Mouse (Mus musculus) midbrain, embryonic 14.5 days (tissue): Measurements from ENCODE around the gene Trappc4. TPM values are rescaled to one million over a fixed set of nuclear protein-coding genes. Genes with fewer than 3 reads are reported as not detected.
A peak's percentile ranks its signal among the peaks of the same experiment; 100 is the strongest.
"Not testable (repeated sequence)": the region's sequence is repeated elsewhere in the genome, so short reads cannot be mapped to it uniquely, and the experiment has no call there.

Experiments used
- ATAC-seq: fragments of 200-750 bp; cut with Nextera tagmentation; 2 replicates; pipeline ENCODE4 v1.8.0; 2017; ENCODE audit warnings: moderate number of reproducible peaks, moderate library complexity; ENCODE audit not compliant: low FRiP score, low TSS enrichment
- DNase-seq: peaks from one replicate; pipeline ENCODE4 v3.0.0-alpha.2; 2015
- H3K27ac ChIP-seq: fragments of 300-500 bp; sonication (generic); replicated peaks from 2 replicates; pipeline ENCODE4 v1.5.1; 2014; ENCODE audit warnings: mild to moderate bottlenecking, low read depth, low read length, moderate library complexity
- H3K27me3 ChIP-seq: fragments of 300-500 bp; sonication (generic); 2 replicates; pipeline ENCODE4 v1.6.1; 2014; ENCODE audit warnings: low read length, control low read depth, mixed read lengths; ENCODE audit not compliant: control insufficient read depth, insufficient read depth
- H3K36me3 ChIP-seq: fragments of 300-500 bp; sonication (generic); 2 replicates; pipeline ENCODE4 v1.6.1; 2014; ENCODE audit warnings: low read length, control low read depth; ENCODE audit not compliant: control insufficient read depth, insufficient read depth
- H3K4me1 ChIP-seq: fragments of 300-500 bp; sonication (generic); 2 replicates; pipeline ENCODE4 v1.6.1; 2014; ENCODE audit warnings: mild to moderate bottlenecking, antibody characterized with exemption, low read length, control low read depth; ENCODE audit not compliant: control insufficient read depth, insufficient read depth
- H3K4me2 ChIP-seq: fragments of 300-500 bp; sonication (generic); 2 replicates; pipeline ENCODE4 v1.6.1; 2014; ENCODE audit warnings: mild to moderate bottlenecking, low read length, moderate library complexity
- H3K4me3 ChIP-seq: fragments of 300-500 bp; sonication (generic); replicated peaks from 2 replicates; pipeline ENCODE4 v1.5.1; 2014; ENCODE audit warnings: low read depth, low read length
- H3K9ac ChIP-seq: fragments of 300-500 bp; sonication (generic); replicated peaks from 2 replicates; pipeline ENCODE4 v1.6.1; 2014; ENCODE audit warnings: mild to moderate bottlenecking, low read length, moderate library complexity
- H3K9me3 ChIP-seq: fragments of 300-500 bp; sonication (generic); 2 replicates; pipeline ENCODE4 v1.6.1; 2016; ENCODE audit warnings: low read length, control low read depth, mixed read lengths; ENCODE audit not compliant: control insufficient read depth
- WGBS: fragments of 180-500 bp; shearing (Covaris S2); extraction: QIAGEN DNeasy Blood & Tissue Kit; methylation state at CpG from one replicate; pipeline ENCODE4 v1.1.7; 2014; 5-methylcytosine and 5-hydroxymethylcytosine counted together
- polyA plus RNA-seq: library from polyadenylated mRNA; unstranded; fragments of >200 nt; fragmentation: Nextera tagmentation; extraction: Ambion mirVana; gene quantifications from 2 replicates; pipeline ENCODE4 v1.2.1, GENCODE M21; 2014

Trappc4 gene
- polyA plus RNA-seq, 1 experiment from 2014 or later = 329 TPM

DNA sequence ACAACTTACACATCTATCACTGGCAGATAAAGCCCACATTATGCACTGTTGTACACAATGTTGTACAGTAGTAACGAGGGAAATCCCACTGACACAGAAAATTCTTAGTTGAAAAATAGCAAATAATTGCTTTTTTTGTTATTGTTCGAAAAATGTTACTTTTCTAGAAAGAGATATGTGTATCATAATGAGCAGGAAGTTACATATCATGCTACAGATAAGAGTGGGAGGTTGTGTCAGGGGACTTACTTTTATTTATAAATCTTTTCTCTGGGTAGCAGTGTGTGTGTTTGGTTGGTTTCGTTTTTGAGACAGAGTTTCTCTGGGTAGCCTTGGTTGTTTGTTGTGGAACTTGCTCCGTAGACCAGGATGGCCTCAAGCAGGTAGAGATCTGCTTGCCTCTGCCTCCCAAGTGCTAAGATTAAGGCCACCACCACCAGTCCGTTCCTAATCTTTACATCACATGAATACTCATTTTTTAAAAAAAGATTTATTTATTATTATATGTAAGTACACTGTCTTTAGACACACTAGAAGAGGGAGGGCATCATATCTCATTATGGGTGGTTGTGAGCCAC, 29.2 kb downstream of the Trappc4 start:
- H3K9me3 ChIP-seq = no peaks in the 10 kb centered on the region
- H3K4me2 ChIP-seq = peak overlapping the region; percentile 65
- H3K27ac ChIP-seq = peak overlapping the region; percentile 90; the same call in 1 of the 2 replicates
- no peak for DNase-seq
- 91% methylated on average over 5 of the region's 5 CpGs for WGBS
- H3K4me1 ChIP-seq = peaks cover 21% of the 10 kb centered on the region
- no peaks in the 10 kb centered on the region for H3K27me3 ChIP-seq
- no peak for ATAC-seq
- peaks cover 26% of the 10 kb centered on the region for H3K36me3 ChIP-seq
- peak overlapping the region; percentile 88 for H3K4me3 ChIP-seq
- H3K9ac ChIP-seq = peak overlapping the region; percentile 72

- H3K4me1 ChIP-seq = peaks cover 21% of the 10 kb centered on the region
- ATAC-seq, DNase-seq, H3K4me3 ChIP-seq, H3K9me3 ChIP-seq, H3K9ac ChIP-seq, H3K4me2 ChIP-seq, H3K27me3 ChIP-seq, H3K27ac ChIP-seq: not testable (repeated sequence)
- WGBS = 93% methylated on average over 2 of the region's 2 CpGs
- H3K36me3 ChIP-seq = peaks cover 17% of the 10 kb centered on the region
Observed at GRCm38 (mm10) chr9:44377335-44377734, 30.1 kb downstream of the Trappc4 start.

GRCm38 (mm10) chr9:44376141-44376540, 31.3 kb downstream of the Trappc4 start:
- Histone ChIP-seq H3K36me3 (peaks cover 5% of the 10 kb centered on the region; the same call in 1 of the 2 replicates), H3K9me3 (no peaks in the 10 kb centered on the region), H3K4me2 (no peak overlapping the region), H3K9ac (no peak overlapping the region), H3K27me3 (no peaks in the 10 kb centered on the region), H3K4me3 (no peak overlapping the region), H3K4me1 (peaks cover 21% of the 10 kb centered on the region), H3K27ac (no peak overlapping the region)
- 93% methylated on average over 6 of the region's 6 CpGs for WGBS
- no peak for ATAC-seq
- DNase-seq = no peak

GRCm38 (mm10) chr9:44373386-44373785, 34.0 kb downstream of the Trappc4 start:
- H3K4me2 ChIP-seq = no peak overlapping the region
- no peak overlapping the region for H3K4me3 ChIP-seq
- H3K9me3 ChIP-seq = no peaks in the 10 kb centered on the region
- H3K36me3 ChIP-seq = no peaks in the 10 kb centered on the region
- H3K27me3 ChIP-seq = no peaks in the 10 kb centered on the region
- peaks cover 8% of the 10 kb centered on the region; the same call in 1 of the 2 replicates for H3K4me1 ChIP-seq
- H3K9ac ChIP-seq = no peak overlapping the region
- no peak overlapping the region for H3K27ac ChIP-seq
- no peak for ATAC-seq
- DNase-seq = no peak

DNA sequence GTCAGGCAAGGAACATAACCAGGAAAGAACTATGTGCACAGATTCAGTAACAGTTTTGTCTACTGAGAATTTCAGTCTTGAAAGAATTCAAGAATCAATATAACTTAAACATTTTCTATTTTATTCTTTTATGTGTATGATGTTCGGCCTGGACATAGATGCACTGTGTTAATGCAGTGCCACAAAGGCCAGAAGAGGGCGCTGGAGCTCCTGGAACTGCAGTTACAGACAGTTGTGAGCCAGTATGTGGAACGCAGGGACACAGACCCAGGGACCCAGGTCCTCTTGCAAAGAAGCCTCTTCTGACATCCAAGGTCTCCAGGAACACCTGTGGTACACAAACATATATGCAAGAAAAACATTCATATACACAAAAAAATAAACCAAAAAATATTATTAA, 42.9 kb downstream of the Trappc4 start:
- DNase-seq (no peak), ATAC-seq (no peak)
- Histone ChIP-seq H3K36me3 (peaks cover 3% of the 10 kb centered on the region), H3K9me3 (no peaks in the 10 kb centered on the region), H3K4me1 (peaks cover 7% of the 10 kb centered on the region), H3K4me2 (no peak overlapping the region), H3K4me3 (no peak overlapping the region), H3K9ac (no peak overlapping the region), H3K27me3 (no peaks in the 10 kb centered on the region), H3K27ac (no peak overlapping the region)
- WGBS = 66% methylated on average over 3 of the region's 3 CpGs

GRCm38 (mm10) chr9:44361931-44362330, 45.5 kb downstream of the Trappc4 start:
- H3K27ac ChIP-seq = peak overlapping the region; percentile 58
- WGBS = 41% methylated on average over 4 of the region's 4 CpGs

DNA sequence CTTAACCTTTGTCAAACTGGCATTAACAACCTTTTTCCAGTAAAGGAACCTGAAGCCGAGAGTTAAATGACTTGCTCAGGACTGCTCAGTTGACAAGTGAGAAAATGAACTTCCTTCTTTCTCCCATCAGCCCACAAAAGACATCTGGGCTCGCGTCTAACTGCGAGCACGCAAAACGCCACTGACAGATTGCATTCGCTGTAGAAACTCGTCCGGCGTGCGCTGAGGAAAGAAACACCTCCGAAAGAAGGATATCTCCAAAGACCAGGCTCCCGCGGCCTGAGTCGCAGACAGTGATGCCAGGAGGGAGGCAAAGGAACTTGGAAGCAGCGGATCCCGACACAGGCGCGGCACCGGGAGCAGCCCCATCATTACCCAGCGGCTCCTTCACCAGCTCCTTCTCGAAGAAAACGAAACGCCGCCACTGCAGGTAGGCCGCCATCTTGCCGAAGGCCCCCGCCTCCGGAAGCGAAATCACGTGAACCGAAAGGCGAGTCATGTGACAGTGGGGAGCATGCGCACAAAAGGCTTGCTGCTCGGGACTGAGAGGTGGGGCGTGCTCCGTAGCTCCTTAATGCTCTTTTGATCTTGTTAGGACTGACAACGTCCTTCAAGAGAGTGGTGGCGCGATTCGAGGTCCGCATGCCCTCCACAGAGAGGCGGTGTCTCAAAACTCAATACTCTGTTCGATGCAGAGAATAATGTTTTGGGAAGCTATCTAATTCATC, 46.0 kb downstream of the Trappc4 start, which contains the start of gene Vps11:
TSS of gene Vps11 (minus strand) at position 481 of the 728 bp plus-strand sequence.
- peak within 1 kb of the TSS; percentile 58 for H3K27ac ChIP-seq
- peak; percentile 91 for ATAC-seq
- H3K4me2 ChIP-seq = peak within 1 kb of the TSS; percentile 87

More at GRCm38 (mm10) chr9:44361931-44362330, 45.5 kb downstream of the Trappc4 start:
- DNase-seq, H3K9me3 ChIP-seq, H3K9ac ChIP-seq, H3K4me1 ChIP-seq, H3K27me3 ChIP-seq: not testable (repeated sequence)
- peak overlapping the region; percentile 90 for H3K4me3 ChIP-seq
- peak; percentile 53; the same call in 1 of the 2 replicates for ATAC-seq
- peaks cover 21% of the 10 kb centered on the region for H3K36me3 ChIP-seq
- H3K4me2 ChIP-seq = peak overlapping the region; percentile 87

DNA sequence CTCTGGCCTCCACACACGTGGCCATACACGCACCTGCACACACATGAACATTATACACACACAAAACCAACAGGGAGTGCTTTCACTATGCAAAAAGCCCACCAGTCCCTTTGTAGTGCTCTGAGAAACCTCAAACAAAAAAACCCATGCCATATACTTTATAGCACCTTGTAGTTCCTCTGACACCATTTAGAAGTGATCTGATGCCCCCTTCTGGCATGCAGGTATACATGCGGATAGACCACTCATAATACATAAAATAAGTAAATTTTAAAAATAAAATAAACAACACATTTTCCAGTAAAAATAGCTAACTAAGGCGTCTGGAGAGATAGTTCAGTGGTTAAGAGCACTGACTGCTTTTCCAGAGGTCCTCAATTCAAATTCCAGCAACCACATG, 50.2 kb downstream of the Trappc4 start:
- ATAC-seq = no peak
- Histone ChIP-seq H3K36me3 (peaks cover 69% of the 10 kb centered on the region), H3K4me2 (no peak overlapping the region), H3K9ac (no peak overlapping the region), H3K4me3 (no peak overlapping the region), H3K4me1 (peaks cover 7% of the 10 kb centered on the region), H3K27ac (no peak overlapping the region), H3K9me3 (no peaks in the 10 kb centered on the region), H3K27me3 (no peaks in the 10 kb centered on the region)
- 79% methylated on average over 4 of the region's 4 CpGs for WGBS
- DNase-seq = peak; percentile 73

More for the DNA sequence above, 46.0 kb downstream of the Trappc4 start, which contains the start of gene Vps11:
- Histone ChIP-seq H3K4me3 (peak within 1 kb of the TSS; percentile 90), H3K36me3 (peaks cover 27% of the 10 kb centered on the region), H3K4me1 (peaks cover 7% of the 10 kb centered on the region), H3K9me3 (no peaks in the 10 kb centered on the region), H3K9ac (peak within 1 kb of the TSS; percentile 79), H3K27me3 (no peaks in the 10 kb centered on the region)
- WGBS = under 1% methylated on average over 44 of the region's 44 CpGs
- DNase-seq = peak; percentile 98
